Mouse (Mus musculus): Measurements from ENCODE around the gene Atp2b1.

Atp2b1 gene

DNA sequence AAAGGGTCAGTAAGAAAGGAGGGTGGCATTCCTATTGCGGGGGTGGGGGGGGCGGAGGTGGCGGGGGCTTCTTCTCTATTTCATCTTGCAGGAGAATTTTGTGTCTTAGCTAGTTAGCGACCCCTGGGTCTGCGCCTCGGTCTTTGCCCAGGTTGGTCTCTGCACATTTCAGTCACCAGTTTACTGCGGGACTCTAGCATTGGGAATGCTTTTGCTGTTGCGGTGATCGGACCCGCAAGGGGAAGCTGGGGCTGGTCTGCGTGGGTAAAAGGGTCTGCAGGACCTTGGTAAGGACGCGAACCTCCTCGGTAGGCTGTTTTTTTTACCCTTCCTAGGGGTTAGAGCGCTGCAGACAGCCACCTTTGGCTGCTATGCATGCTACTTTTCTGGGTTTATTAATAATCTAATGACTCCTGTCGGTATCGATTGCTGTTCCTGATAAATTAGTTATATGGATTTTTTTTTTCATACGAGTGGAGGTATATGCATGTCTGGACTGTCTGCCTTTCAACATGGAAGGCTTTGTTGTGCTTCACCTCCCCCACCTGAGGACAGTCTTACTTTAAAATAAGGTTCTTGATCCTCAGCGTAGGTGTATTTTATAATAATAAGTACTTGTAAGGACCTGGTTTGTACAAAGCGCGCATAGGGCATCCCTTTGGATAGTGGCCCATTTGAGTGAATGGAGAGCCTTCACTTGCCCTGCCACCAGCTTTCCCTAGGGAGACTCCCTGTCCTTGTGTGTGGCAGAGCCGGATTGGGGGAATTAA lies 2.0 kb downstream of the Atp2b1 start:
- DNase-seq, result peak; percentile 38

DNA sequence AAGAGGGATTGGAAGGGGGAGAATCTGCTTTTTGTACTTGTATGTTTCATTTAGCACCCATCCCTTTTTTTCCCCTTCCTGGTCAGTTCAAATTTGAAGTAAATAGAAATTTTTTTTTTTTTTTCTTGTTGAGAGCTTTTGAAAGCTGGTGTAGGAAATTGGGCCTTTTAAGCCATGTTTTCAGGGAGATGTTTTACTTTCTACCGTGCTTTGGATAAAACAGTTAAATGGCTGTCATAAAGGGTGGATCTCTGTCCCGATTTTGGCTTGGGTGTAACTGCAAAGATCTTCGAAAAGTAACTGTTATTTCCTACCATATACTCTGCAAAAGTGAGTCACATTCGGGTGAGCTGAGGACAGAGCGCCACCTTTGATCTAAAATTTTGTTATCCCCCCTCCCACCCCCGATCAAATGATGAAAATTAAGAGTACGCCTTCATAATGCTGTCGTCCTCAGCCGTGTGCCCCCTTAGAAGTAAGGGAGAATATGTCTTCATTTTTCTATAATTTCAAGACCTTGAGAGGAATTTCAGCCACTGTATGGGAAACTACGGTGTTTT lies 2.7 kb downstream of the Atp2b1 start:
- no peak for DNase-seq

GRCm38 (mm10) chr10:98925081-98925480 lies 10.9 kb downstream of the Atp2b1 start:
- DNase-seq, result no peak

DNA sequence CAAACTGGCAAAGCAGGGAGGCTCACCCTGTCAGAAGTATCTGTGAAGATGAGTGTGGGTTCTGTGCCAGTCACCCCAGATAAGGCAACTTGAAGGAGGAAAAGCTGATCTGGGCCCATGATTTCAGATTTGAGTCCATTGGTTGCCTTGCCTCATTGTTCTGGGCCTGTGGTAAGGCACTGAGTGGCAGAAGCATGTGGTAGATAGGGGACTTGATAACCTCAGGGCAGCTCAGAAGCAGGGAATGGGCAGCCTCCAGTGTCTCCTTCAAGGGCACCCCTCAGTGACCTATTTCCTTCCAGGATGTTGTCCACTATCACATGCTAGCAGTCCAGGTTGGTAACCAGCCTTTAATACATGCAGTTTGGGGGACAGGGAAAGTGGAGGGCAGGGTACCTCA lies 12.8 kb downstream of the Atp2b1 start:
- DNase-seq, result no peak

GRCm38 (mm10) chr10:98929444-98929843 lies 15.2 kb downstream of the Atp2b1 start:
- DNase-seq, result no peak

GRCm38 (mm10) chr10:98930143-98930542 lies 15.9 kb downstream of the Atp2b1 start:
- no peak for DNase-seq

GRCm38 (mm10) chr10:98940137-98940536 lies 25.9 kb downstream of the Atp2b1 start:
- DNase-seq, result no peak

DNA sequence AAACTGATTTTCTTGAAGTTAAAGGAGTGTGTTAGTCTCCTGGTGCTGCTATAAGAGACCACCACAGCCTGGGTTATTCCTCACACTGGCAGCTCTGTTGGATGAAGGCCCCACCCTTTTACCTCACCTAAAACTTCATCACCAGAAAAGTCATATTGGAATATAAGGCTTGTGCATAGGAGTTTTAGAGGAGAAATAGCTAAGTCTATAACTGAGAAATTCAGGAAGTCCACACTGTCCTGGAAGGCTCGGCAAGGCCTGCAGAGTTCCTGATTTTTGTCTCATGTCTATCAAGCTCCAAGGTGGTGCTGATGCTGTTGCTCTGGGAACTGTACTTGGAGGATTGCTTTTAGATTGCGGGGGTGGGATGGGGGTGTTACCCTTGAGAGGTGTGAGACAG lies 26.6 kb downstream of the Atp2b1 start:
- DNase-seq, result no peak

DNA sequence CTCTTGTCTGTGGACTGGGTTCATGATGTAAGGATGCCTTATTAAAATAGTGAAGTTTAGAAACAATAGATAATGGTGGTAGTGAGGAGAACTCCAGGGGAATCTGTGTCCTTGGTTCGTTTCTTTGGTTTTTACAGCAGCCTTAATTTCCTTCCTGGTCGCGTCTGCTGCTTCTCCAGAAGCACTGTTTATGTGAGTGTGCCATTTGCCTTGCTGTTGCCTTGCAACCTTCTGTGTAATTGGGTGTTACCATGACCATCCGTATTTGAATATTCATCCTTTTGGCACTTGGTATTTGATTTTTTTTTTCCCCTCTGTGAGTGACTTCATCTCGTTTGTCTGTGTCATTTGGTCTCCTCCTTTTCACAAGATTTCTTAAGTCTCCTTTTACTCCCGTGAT lies 27.8 kb downstream of the Atp2b1 start:
- no peak for DNase-seq

DNA sequence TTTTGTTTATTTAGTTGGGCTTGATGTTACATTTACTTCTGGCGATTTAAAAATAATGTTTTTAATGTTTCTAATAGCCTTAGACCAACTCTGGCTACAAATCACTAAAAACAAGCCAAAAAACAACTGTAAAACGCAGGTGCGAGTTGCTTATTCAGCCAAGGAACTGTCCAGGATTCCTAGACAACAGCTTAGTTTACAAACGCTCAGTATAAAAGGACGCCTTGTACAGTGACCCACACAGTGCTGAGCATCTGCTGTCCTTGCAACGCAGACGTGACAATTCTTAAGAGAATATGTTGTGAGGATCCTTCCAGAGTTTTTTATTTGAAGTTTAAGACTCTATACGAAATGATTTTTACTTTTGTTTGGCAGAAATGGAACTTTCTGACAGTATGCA lies 28.8 kb downstream of the Atp2b1 start:
- no peak for DNase-seq

GRCm38 (mm10) chr10:98943894-98944293 lies 29.7 kb downstream of the Atp2b1 start:
- DNase-seq, result no peak

- no peak for DNase-seq
Observed at GRCm38 (mm10) chr10:98946031-98946791, 32.0 kb downstream of the Atp2b1 start.

DNA sequence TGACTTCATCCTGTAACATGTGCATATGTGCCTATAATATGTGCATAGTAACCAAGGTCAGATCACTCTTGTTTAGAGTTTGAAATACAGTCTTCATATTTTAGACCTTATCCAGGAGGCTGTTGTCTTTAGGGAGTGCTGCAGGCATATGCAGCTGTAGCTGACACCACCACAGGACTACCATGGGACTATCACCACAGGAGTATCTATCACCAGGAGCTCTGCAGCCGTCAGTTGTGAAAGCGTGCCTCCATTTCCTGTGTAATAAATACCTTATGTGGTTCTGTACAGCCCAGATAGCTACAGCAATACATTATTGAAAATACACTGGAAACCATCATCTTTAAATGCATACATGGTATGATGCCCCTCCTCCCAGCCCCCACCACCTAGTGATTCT lies 33.0 kb downstream of the Atp2b1 start:
- DNase-seq, result no peak

DNA sequence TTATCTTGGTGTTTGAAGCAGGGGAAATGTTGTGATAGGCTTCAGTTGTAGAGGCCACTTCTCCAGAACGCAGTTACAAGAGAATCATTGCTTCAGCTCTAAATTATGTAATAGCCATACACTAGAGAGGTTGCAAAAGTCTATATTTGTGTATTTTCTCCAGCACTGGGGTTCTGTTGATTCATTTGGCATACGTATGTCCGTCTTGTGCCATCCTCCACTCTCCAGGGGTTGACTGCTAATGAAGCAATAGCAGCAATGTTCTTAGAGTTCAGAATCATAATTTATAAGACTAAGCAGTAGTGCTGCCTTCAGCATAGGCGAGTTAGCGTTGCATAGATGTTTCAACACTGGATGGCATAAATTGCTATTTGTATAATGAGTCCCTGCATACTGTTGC lies 33.9 kb downstream of the Atp2b1 start:
- DNase-seq, result no peak

GRCm38 (mm10) chr10:98949750-98950149 lies 35.5 kb downstream of the Atp2b1 start:
- no peak for DNase-seq

DNA sequence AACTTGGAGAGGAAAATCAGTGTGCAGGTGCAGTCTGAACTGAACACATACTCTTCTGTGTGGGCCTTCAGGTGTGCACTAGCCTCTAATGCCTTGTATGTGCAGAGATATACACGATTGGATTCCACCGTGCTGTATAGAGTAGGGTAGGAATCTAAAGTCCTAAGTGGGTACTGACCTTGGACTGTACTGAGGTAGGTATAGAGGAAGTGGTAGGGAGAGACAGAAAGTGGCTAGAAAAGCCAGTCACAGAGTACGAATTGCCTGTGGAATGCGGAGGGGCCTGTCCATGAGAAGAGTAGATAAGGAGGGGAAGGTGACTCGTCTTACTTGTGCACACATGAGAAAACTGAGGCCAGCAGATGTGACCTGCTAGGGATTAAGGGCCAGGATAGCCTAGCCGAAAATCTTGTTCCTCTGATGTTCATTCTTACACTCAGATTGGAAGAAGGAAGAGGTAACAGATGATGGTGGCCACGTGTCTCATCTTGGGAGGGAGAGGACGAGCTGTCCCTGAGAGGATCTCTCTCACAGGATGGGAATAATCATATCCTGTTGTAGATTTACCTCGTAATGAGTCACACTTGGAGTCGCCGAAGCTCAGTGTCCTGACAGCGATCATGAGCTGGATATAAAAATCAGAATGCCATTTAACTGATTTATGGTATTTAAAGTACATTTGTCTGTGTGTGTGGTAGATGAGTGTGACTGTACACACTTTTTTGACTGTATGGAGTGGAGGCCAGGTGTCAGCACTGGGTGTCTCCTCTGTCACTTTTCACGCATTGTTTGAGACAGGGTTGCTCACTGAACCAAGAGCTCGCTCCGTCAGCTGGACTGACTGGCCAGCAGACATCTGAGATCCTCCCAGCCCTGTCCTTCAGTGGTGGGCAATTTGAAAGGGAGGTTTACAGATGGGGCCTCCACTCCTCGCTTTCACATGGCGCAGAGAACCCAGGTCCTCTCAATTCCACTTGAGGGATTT lies 37.4 kb downstream of the Atp2b1 start:
- DNase-seq, result no peak

DNA sequence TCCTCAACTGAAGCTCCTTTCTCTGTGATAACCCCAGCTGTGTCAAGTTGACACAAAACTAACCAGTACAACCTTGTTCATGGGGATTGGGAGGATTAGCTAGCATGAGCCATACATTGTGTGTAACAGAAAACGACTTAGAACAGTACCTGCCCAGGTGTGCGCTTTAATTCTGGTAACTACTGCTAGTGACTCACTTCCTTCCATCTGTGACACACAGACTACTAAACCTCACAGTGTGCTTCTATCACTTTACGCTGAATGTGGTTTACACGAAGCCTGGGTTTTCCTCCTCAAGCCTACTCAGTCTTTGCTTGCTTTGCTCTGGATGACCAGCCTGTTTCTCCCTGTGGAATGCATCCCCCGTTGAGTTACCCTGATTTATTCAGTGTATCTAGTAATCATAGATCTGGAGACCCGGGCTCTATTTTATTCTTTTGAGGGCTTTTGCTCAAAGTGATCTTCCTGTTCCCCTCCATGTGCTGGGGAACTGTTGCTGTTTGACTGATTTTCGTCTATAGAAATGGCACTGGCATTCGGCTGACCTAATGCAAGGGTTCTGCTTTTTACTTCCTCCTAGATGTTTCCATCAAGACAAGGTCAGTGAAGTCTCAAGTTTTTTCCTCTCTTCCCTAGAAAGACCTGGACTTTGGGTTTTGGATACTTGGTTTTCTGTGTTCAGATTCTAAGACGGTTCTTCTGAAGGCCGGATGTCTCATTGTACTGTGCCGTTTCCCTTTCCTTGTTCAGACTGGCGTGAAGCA lies 40.2 kb downstream of the Atp2b1 start:
- no peak for DNase-seq

- no peak for DNase-seq
Observed at GRCm38 (mm10) chr10:98956124-98956523, 41.9 kb downstream of the Atp2b1 start.

GRCm38 (mm10) chr10:98958752-98959151 lies 44.5 kb downstream of the Atp2b1 start:
- no peak for DNase-seq

GRCm38 (mm10) chr10:98959385-98959784 lies 45.2 kb downstream of the Atp2b1 start:
- DNase-seq, result no peak

DNA sequence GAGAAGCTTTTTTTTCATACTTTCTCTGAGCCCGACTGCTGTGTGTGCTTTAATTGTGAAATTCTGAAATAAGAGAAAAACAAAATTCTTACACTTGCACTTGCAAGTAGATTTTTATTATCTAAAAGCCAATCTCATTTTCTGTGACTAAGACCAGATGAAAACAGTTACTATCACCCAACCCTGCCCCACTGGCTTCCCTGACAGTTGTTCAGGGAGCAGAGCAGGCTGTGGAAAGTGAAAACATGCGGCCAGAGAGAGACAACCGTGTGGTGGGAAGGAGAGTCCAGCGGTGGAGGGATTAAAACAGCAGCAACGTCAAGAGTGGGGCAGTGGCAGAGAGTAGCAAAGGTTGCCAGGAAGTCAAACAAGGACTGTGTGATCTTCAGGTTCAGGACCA lies 46.7 kb downstream of the Atp2b1 start:
- DNase-seq, result no peak

DNA sequence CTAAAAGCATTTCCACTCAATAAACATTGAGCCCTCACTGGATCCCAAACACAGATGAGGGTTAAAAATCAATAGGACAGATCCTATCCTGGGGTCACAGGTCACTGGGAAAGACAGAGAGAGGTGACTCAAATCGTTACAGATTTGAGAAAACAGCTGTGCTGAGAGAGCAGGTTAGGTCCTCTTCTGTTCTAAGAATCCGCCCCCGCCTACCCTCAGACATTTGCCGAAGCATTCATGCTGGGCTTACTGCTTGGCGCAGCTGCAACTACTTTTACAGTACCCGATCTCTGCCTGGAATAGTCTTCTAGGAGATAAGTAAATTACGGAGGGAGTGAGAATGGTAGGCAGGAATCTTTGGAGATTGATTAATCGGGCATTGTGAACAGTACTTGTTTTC lies 47.9 kb downstream of the Atp2b1 start:
- DNase-seq, result peak; percentile 24
